Mouse (Mus musculus): ENCODE results near the gene Asah2. TPM values are rescaled to one million over a fixed set of nuclear protein-coding genes. Genes with fewer than 3 reads are reported as not detected.
"Not testable (repeated sequence)": the region's sequence is repeated elsewhere in the genome, so short reads cannot be mapped to it uniquely, and the experiment has no call there.

The Asah2 gene
- total RNA-seq (2022), result 10 to 100 TPM; 14.8 to 17.8 (median 16.3) TPM

GRCm38 (mm10) chr19:32107771-32108306 is at the start of gene Asah2:
Gene Asah2, minus strand, starts transcription at chr19:32108211.
- peak; percentile 52 to 54 for DNase-seq (ENCODE audit: low spot score in 2 of 2)

- DNase-seq (ENCODE audit: low spot score in 2 of 2), result no peak
Observed at GRCm38 (mm10) chr19:32157045-32157444, 49.0 kb upstream of the Asah2 start.

GRCm38 (mm10) chr19:32152529-32152928 is 44.5 kb upstream of the Asah2 start:
- no peak for DNase-seq (ENCODE audit: low spot score in 2 of 2)

DNA sequence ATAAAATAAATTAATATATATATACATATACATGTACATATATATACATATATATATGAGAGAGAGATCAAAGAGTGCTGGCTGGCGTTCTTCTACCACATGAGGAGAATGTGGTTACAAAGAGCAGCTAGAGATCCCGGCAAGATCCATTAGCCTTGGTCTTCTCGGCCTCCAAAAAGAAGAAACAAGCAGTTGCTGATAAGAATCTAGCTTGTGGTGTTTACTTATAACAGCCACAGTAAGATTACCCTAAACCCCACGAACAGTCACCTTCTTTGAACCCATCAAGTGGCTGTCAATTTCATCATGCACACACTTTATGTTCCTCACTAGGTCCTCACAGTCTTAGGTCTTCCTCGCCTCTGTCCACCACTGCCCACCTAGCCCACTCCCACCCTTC is 40.7 kb upstream of the Asah2 start:
- DNase-seq (ENCODE audit: low spot score in 2 of 2), result no peak

DNA sequence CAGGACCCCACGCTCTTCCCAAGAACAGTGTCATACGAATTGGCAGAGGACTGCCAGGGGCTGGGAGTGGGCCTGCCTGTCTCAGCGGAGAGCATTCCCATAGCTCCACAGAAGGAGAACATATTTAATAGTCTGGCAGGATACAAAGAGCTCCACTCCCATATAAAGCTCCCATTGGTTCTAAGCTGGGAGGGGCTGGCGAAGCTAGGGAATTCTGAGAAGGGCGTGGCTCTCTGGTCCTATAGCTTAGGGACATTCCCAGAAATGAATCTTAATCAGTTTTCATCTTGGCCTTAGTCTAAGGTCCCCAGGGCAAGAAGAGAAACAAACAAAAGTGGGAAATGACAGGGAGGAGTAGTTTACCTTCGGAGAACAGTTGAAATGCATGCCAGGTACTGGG is 34.4 kb upstream of the Asah2 start:
- DNase-seq (ENCODE audit: low spot score in 2 of 2), result no peak

GRCm38 (mm10) chr19:32138361-32139088 is 30.5 kb upstream of the Asah2 start:
- DNase-seq (ENCODE audit: low spot score in 2 of 2), result no peak

DNA sequence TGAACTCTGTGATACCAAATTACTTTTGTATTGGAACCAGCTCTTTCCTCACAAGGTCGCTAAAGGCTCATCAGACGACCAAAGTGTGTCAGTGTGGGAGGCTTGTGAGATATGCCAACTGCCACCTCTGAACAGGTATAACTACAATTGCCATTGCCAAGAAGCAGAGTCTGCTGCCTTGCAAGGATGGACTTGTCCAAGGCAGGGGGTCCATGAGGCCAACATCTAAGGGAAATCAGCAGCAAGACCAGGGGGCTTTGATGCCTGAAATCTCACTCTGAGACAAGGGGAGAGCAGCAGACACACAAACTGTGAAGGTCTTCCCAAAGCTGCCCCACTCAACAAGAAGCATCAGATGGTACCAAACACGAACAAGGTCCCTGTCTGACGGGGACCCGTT is 29.9 kb upstream of the Asah2 start:
- no peak for DNase-seq (ENCODE audit: low spot score in 2 of 2)

GRCm38 (mm10) chr19:32136888-32137625 is 29.0 kb upstream of the Asah2 start:
- peak in 1 of 2 experiments; percentile 18 for DNase-seq (ENCODE audit: low spot score in 2 of 2)

GRCm38 (mm10) chr19:32131707-32132488 is 23.9 kb upstream of the Asah2 start:
- DNase-seq (ENCODE audit: low spot score in 2 of 2), result not testable (repeated sequence)

GRCm38 (mm10) chr19:32129281-32129680 is 21.3 kb upstream of the Asah2 start:
- no peak for DNase-seq (ENCODE audit: low spot score in 2 of 2)

- no peak for DNase-seq (ENCODE audit: low spot score in 2 of 2)
Observed at GRCm38 (mm10) chr19:32127180-32127850, 19.3 kb upstream of the Asah2 start.

DNA sequence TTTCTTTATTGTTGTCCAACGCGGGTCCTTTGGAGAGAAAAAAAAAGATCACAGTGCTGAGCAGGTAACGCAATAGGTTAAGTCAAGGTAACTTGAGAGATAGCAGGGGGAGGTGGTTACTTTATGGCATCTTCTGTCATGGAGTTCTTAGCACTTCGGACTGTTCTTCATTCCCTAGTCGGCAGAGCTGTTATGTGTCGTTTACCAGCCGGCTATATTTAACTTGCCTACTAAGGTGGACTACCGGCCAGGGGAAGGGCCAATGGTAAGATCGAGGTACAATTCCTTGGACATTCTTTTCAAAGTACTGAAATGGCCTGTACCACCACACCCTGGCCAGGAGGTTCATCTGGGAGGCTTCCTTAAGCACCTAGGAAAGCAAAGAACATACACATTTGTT is 16.1 kb upstream of the Asah2 start:
- DNase-seq (ENCODE audit: low spot score in 2 of 2), result no peak

- no peak for DNase-seq (ENCODE audit: low spot score in 2 of 2)
Observed at GRCm38 (mm10) chr19:32123196-32123595, 15.2 kb upstream of the Asah2 start.

DNA sequence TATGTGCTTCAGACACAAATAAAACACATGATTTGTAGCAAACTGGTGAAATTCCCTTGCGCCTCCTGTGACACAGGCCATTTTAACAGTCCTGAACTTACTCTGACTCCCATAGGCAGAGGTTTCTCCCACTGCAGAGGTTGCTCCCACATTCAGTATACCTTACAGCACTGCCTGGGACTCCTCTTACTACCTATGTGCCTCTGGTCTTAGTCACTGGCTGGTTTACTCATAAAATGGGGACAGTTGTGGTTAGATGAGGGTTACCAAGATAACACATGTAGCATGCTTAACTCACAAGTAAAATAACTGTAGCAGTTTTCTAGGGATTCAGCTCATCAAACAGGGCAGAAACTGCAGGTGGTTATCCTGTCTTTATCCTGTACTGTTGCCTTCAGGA is 12.8 kb upstream of the Asah2 start:
- no peak for DNase-seq (ENCODE audit: low spot score in 2 of 2)

- DNase-seq (ENCODE audit: low spot score in 2 of 2), result no peak
Observed at GRCm38 (mm10) chr19:32119666-32120065, 11.7 kb upstream of the Asah2 start.

GRCm38 (mm10) chr19:32118496-32118895 is 10.5 kb upstream of the Asah2 start:
- DNase-seq (ENCODE audit: low spot score in 2 of 2), result no peak

- DNase-seq (ENCODE audit: low spot score in 2 of 2), result no peak
Observed at GRCm38 (mm10) chr19:32117484-32118018, 9.5 kb upstream of the Asah2 start.

DNA sequence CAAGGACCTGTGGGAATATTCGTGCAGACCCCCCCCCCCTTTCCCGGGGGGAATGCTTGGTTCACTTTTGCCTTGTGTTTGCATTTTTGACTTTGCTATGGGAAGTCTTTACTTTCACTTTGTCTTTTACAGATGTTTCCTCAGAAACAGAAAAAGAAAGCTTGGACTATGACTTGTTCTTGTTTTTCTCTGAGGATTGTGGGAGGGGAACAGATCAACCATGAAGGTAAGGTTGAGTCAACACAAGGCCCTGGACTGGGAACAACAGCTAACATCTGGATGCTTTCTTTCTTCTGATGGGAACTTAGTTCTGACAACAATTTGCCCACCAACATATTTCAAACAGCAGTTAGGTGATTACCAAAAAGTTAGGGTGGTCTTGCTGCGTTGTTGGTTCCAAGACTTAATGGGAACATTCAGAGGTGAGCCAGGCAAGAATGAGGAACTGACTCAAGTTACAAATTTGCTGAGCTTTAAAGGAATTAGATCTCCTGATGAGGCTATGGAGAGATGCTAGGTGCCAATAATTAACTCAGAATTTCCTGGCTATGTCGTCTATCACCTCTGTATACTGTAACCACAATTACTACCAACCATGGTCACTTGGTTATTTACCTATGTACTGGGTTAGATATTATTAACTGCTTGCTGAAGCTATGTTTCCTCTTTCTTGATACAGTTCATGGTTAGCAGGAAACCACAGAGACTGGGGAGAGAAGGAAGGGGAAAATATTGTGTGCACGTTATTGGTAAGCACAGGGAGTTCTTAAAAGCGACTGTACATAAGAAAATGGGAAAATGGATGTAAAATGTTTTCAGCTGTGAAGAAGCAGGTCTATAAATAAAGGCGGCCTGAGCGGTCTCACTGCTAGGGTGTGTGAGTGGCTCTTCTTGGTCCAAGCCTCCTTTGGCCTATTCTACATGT is 4.1 kb upstream of the Asah2 start:
- no peak for DNase-seq (ENCODE audit: low spot score in 2 of 2)

- DNase-seq (ENCODE audit: low spot score in 2 of 2), result no peak
Observed at GRCm38 (mm10) chr19:32106750-32107149, 1.3 kb downstream of the Asah2 start.

DNA sequence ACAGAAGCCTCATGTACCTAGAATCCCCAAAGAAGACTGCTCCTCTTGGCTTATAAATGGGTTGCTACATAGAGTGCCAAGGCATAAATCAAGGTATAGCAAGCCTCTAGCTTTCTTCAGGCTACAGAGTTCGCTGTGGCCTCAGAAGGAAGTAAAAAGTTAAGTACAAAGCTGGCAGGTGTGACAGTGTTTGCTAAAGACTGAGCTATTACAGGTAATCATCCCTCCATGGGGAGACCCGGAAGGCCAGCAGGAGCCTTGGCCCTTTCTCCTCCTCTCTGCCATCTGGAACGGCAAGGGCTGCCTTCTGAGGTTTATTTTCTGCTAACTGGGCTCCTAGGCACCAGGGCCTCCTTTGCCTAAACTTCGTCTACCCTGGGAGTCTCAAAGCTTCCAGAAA is 3.8 kb downstream of the Asah2 start:
- no peak for DNase-seq (ENCODE audit: low spot score in 2 of 2)
